Mouse (Mus musculus) kidney, adult 2 months (tissue): ENCODE results near the gene Gm45808.

Experiments used
- CTCF ChIP-seq: fragments of 200-500 bp; conservative IDR thresholded peaks from 2 replicates; pipeline ENCODE4 v1.5.1; 2011; ENCODE audit warnings: low read depth, mild to moderate bottlenecking, control low read depth, low read length, moderate library complexity, mixed read lengths; ENCODE audit not compliant: insufficient read depth, insufficient read length
- POLR2A ChIP-seq: fragments of 200-500 bp; IDR thresholded peaks from one replicate; pipeline ENCODE4 v1.6.1; 2011; ENCODE audit warnings: low read depth, low read length, control low read depth

- TF ChIP-seq CTCF (peak; percentile 85), POLR2A (no peak)
Measured at GRCm38 (mm10) chr7:45451344-45451982, 35.1 kb downstream of the Gm45808 start.
